Mouse (Mus musculus) erythroblast, embryonic 14.5 days (primary cell): ENCODE results near the gene Ahnak. TPM values are rescaled to one million over a fixed set of nuclear protein-coding genes. Genes with fewer than 3 reads are reported as not detected.

Source experiments
- H3K27me3 ChIP-seq: 2 replicates; pipeline ENCODE4 v1.6.1; 2012; ENCODE audit warnings: inconsistent platforms; ENCODE audit not compliant: control insufficient read depth
- H3K36me3 ChIP-seq: 2 replicates; pipeline ENCODE4 v1.6.1; 2012; ENCODE audit warnings: mild to moderate bottlenecking, inconsistent platforms; ENCODE audit not compliant: control insufficient read depth
- H3K4me1 ChIP-seq: 2 replicates; pipeline ENCODE4 v1.6.1; 2012; ENCODE audit warnings: inconsistent platforms; ENCODE audit not compliant: control insufficient read depth
- H3K4me3 ChIP-seq: replicated peaks from 2 replicates; pipeline ENCODE3; 2012; ENCODE audit warnings: moderate library complexity, mild to moderate bottlenecking, inconsistent platforms
- H3K9me3 ChIP-seq: 2 replicates; pipeline ENCODE4 v1.6.1; 2012; ENCODE audit warnings: low read length, inconsistent platforms, mixed read lengths; ENCODE audit not compliant: control insufficient read depth
- GATA1 ChIP-seq: IDR thresholded peaks from 2 replicates; pipeline ENCODE4 v1.6.1; 2012; ENCODE audit warnings: low read length, inconsistent platforms, mixed read lengths
- TAL1 ChIP-seq: IDR thresholded peaks from 3 replicates; pipeline ENCODE4 v1.6.1; 2012; ENCODE audit warnings: low read length, inconsistent platforms, mixed read lengths
- polyA plus RNA-seq: library from polyadenylated mRNA; stranded (reverse); fragments of >175 nt; gene quantifications from 2 replicates; pipeline ENCODE4 v1.2.3, GENCODE M21; 2012

The Ahnak gene
- polyA plus RNA-seq, 1 experiment = 0.01 TPM

DNA sequence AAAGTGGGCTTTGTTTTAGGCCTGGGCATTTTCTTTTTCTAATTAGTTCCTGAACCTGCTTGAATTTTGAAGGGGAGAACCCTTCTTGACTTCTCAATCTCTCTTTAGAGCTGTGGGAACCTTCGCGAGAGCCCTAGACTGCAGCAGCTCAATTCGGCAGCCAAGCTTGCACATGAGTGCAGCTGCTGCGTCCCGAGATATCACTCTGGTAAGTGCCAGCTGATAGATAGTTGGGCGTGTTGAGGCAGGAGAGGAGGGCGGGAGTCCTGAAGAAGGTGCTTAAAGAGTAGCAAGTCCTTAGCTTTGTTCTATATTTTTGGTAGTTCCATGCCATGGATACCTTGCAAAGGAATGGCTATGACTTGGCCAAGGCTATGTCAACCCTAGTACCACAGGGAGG lies 42.2 kb upstream of the Ahnak start:
- no peak for TF ChIP-seq TAL1
- no peak; the same call in 1 of the 2 replicates for TF ChIP-seq GATA1
- Histone ChIP-seq H3K27me3 (no peaks in the 10 kb centered on the region), H3K4me1 (peaks cover 69% of the 10 kb centered on the region), H3K36me3 (peaks cover 88% of the 10 kb centered on the region), H3K4me3 (peak overlapping the region; percentile 2), H3K9me3 (no peaks in the 10 kb centered on the region)

GRCm38 (mm10) chr19:8950190-8950589 lies 38.9 kb upstream of the Ahnak start:
- TF ChIP-seq TAL1 = no peak
- no peak for TF ChIP-seq GATA1
- Histone ChIP-seq H3K27me3 (no peaks in the 10 kb centered on the region), H3K4me3 (no peak overlapping the region), H3K4me1 (peaks cover 70% of the 10 kb centered on the region), H3K36me3 (peaks cover 83% of the 10 kb centered on the region), H3K9me3 (no peaks in the 10 kb centered on the region)

- peaks cover 80% of the 10 kb centered on the region for H3K36me3 ChIP-seq
These were observed 36.8 kb upstream of the Ahnak start for GRCm38 (mm10) chr19:8952241-8952640.

GRCm38 (mm10) chr19:8953135-8954039 lies 35.7 kb upstream of the Ahnak start, which contains the start of gene Tut1:
Gene Tut1, plus strand, starts transcription at chr19:8953847.
- no peaks in the 10 kb centered on the region for H3K27me3 ChIP-seq
- H3K9me3 ChIP-seq = no peaks in the 10 kb centered on the region
- H3K4me1 ChIP-seq = peaks cover 44% of the 10 kb centered on the region
- H3K4me3 ChIP-seq = peak within 1 kb of the TSS; percentile 88
- TF ChIP-seq TAL1 (no peak), GATA1 (no peak)
- peaks cover 75% of the 10 kb centered on the region for H3K36me3 ChIP-seq

More at GRCm38 (mm10) chr19:8952241-8952640, 36.8 kb upstream of the Ahnak start:
- H3K27me3 ChIP-seq = no peaks in the 10 kb centered on the region
- TF ChIP-seq TAL1 = no peak
- TF ChIP-seq GATA1 = no peak
- H3K4me3 ChIP-seq = peak overlapping the region; percentile 12
- H3K9me3 ChIP-seq = no peaks in the 10 kb centered on the region
- peaks cover 55% of the 10 kb centered on the region for H3K4me1 ChIP-seq

DNA sequence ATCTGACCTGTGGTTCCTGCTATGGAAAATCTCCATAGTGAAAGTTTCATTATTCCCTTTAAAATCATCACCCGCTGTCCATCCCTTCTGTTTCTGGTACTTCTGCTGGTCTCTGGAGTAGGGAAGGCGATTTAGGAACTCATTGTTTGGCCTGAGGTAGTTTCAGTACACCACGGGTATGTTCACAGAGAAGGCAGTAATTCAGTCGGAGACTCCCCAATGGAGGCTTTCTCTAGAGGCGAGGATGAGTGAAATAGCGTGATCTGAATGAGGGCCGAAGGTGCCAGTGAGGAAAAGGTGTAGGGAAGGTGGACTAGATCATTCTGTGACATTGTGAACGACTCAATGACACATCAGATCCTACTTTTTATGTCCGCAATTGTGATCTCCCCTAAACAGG lies 34.9 kb upstream of the Ahnak start:
- Histone ChIP-seq H3K36me3 (peaks cover 75% of the 10 kb centered on the region), H3K4me3 (peak overlapping the region; percentile 88), H3K4me1 (peaks cover 43% of the 10 kb centered on the region), H3K9me3 (no peaks in the 10 kb centered on the region), H3K27me3 (no peaks in the 10 kb centered on the region)
- TF ChIP-seq GATA1 (no peak), TAL1 (no peak)

- Histone ChIP-seq H3K36me3 (peaks cover 86% of the 10 kb centered on the region), H3K4me1 (peaks cover 22% of the 10 kb centered on the region), H3K9me3 (no peaks in the 10 kb centered on the region), H3K4me3 (no peak overlapping the region), H3K27me3 (no peaks in the 10 kb centered on the region)
- TF ChIP-seq GATA1 (no peak), TAL1 (no peak)
These were observed 26.8 kb upstream of the Ahnak start for GRCm38 (mm10) chr19:8962256-8962655.

DNA sequence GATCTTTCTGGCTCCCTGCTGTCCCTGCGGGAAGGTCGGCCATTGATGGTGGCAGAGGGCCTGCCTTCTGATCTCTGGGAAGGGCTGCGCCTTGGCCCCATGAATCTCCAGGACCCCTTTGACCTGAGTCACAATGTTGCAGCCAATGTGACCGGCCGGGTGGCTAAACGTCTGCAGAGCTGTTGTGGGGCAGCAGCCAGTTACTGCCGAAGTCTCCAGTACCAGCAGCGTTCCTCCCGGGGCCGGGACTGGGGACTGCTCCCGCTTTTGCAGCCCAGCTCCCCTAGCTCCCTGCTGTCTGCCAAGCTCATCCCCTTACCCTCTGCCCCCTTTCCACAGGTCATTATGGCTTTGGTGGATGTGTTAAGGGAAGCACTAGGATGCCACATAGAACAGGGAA lies 24.0 kb upstream of the Ahnak start:
- no peak for TF ChIP-seq TAL1
- TF ChIP-seq GATA1 = no peak
- Histone ChIP-seq H3K27me3 (no peaks in the 10 kb centered on the region), H3K4me1 (peaks cover 43% of the 10 kb centered on the region), H3K36me3 (peaks cover 79% of the 10 kb centered on the region), H3K9me3 (no peaks in the 10 kb centered on the region), H3K4me3 (no peak overlapping the region)

- TF ChIP-seq GATA1 = no peak
- no peak for TF ChIP-seq TAL1
- Histone ChIP-seq H3K9me3 (no peaks in the 10 kb centered on the region), H3K4me3 (peak overlapping the region; percentile 77), H3K36me3 (peaks cover 79% of the 10 kb centered on the region), H3K27me3 (no peaks in the 10 kb centered on the region), H3K4me1 (peaks cover 46% of the 10 kb centered on the region)
These were observed 23.3 kb upstream of the Ahnak start for GRCm38 (mm10) chr19:8965771-8966170.

DNA sequence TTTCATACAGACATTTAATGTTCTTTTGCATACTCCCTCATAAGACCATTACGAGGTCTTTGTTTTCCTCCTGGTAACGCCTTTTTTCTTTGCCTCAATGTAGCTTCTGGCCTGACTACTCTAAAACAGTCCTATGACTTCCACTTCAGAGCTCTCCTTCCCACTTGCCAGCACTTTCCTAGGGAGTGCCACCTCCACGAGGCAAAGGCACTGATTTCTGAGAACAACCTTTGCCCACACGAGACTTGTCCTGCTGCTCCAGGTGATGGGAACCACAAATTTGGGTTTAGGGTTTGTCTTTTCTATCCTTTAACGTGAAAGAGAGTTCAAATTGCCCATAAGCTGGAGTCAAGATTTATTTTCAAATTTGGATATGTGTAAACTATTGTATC lies 22.9 kb upstream of the Ahnak start:
- TF ChIP-seq GATA1 (no peak), TAL1 (no peak)
- Histone ChIP-seq H3K9me3 (no peaks in the 10 kb centered on the region), H3K4me1 (peaks cover 49% of the 10 kb centered on the region), H3K27me3 (no peaks in the 10 kb centered on the region), H3K36me3 (peaks cover 79% of the 10 kb centered on the region), H3K4me3 (peak overlapping the region; percentile 77)
